Mouse (Mus musculus) brain, embryonic 14.5 days (tissue): Measurements from ENCODE around the gene Macf1.

Experiments
- CTCF ChIP-seq: fragments of 200-500 bp; IDR thresholded peaks from 2 replicates; pipeline ENCODE4 v1.5.1; 2012; ENCODE audit warnings: inconsistent platforms, mild to moderate bottlenecking, moderate library complexity, borderline replicate concordance; ENCODE audit not compliant: insufficient read depth, insufficient read length; ENCODE audit errors: extremely low read depth
- POLR2A ChIP-seq: fragments of 200-500 bp; IDR thresholded peaks from 2 replicates; pipeline ENCODE4 v1.6.1; 2012; ENCODE audit warnings: mild to moderate bottlenecking, inconsistent platforms, borderline replicate concordance; ENCODE audit not compliant: poor library complexity, insufficient read depth, insufficient read length, severe bottlenecking; ENCODE audit errors: extremely low read depth

- no peak for TF ChIP-seq CTCF
- TF ChIP-seq POLR2A: no peak
Observed at GRCm38 (mm10) chr4:123733532-123733931, 49.4 kb upstream of the Macf1 start.
